Mouse (Mus musculus): ENCODE results near the gene Clk3. TPM values are rescaled to one million over a fixed set of nuclear protein-coding genes. Genes with fewer than 3 reads are reported as not detected.

The Clk3 gene
- polyA plus RNA-seq, 1 experiment from 2014 or later: 65.1 TPM

DNA sequence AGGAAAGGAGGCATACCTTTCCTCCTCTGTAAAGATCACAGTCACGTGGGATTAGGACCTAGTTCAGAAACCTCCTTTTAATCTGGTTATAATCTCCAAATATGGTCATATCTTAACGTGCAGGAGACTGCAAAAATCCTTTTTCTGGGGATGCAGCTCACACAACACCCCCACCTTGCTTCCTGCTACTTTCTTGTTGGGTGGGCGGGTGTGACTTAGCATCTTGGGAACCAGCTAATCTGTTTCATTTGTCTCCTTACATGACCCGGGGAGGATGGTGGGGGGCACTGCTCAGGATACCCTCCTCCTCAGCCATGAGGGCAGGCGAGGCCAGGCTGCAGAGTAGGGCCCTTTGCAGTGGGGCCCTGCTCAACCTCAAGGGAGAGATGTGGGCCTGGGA lies 9.4 kb upstream of the Clk3 start:
- no peaks in the 10 kb centered on the region for H3K27me3 ChIP-seq (replicated peaks; ENCODE audit: insufficient read depth, low read length)
- DNase-seq (ENCODE audit: low spot score) (no peak), ATAC-seq (no peak)
- H3K4me3 ChIP-seq (ENCODE audit: low read depth, low read length): no peak overlapping the region
- H3K9me3 ChIP-seq (ENCODE audit: low read length): no peaks in the 10 kb centered on the region
- no peak overlapping the region for H3K4me2 ChIP-seq (replicated peaks; ENCODE audit: low read depth, low read length)
- H3K36me3 ChIP-seq (ENCODE audit: insufficient read depth, low read length): no peaks in the 10 kb centered on the region
- H3K27ac ChIP-seq (ENCODE audit: low read length): no peak overlapping the region
- 77% methylated on average over 5 of the region's 5 CpGs for WGBS
- no peaks in the 10 kb centered on the region for H3K4me1 ChIP-seq (ENCODE audit: insufficient read depth, low read depth, low read length)
- H3K9ac ChIP-seq (replicated peaks; ENCODE audit: low read depth): no peak overlapping the region
- TF ChIP-seq EP300 (IDR thresholded peaks at IDR 0.05) (no peak), CTCF (IDR thresholded peaks at IDR 0.05) (no peak)

DNA sequence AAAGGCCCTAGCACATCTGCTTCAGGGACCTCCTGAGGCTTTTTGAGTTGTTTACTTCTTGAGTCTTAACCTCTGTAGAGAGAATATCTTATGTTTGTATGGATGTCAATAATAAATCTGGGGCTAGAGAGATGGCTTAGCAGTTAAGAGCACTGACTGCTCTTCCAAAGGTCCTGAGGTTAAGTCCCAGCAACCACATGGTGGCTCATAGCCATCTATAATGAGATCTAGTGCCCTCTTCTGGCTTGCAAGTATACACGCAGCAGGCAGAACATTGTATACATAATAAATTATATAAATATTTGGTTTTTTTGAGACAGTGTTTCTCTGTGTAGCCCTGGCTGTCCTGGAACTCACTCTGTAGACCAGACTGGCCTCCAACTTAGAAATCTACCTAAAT lies 8.5 kb upstream of the Clk3 start:
- H3K4me2 ChIP-seq (replicated peaks; ENCODE audit: low read depth, low read length): no peak overlapping the region
- H3K36me3 ChIP-seq (ENCODE audit: insufficient read depth, low read length): no peaks in the 10 kb centered on the region
- no peaks in the 10 kb centered on the region for H3K9me3 ChIP-seq (ENCODE audit: low read length)
- DNase-seq (ENCODE audit: low spot score): peak; percentile 70
- no peak overlapping the region for H3K9ac ChIP-seq (replicated peaks; ENCODE audit: low read depth)
- peak; percentile 56 for ATAC-seq
- no peaks in the 10 kb centered on the region for H3K4me1 ChIP-seq (ENCODE audit: insufficient read depth, low read depth, low read length)
- no peaks in the 10 kb centered on the region for H3K27me3 ChIP-seq (replicated peaks; ENCODE audit: insufficient read depth, low read length)
- no peak overlapping the region for H3K27ac ChIP-seq (ENCODE audit: low read length)
- 3% methylated on average over 1 of the region's 1 CpGs for WGBS
- no peak overlapping the region for H3K4me3 ChIP-seq (ENCODE audit: low read depth, low read length)
- no peak for TF ChIP-seq EP300 (IDR thresholded peaks at IDR 0.05)
- peak; percentile 69 for TF ChIP-seq CTCF (IDR thresholded peaks at IDR 0.05)

DNA sequence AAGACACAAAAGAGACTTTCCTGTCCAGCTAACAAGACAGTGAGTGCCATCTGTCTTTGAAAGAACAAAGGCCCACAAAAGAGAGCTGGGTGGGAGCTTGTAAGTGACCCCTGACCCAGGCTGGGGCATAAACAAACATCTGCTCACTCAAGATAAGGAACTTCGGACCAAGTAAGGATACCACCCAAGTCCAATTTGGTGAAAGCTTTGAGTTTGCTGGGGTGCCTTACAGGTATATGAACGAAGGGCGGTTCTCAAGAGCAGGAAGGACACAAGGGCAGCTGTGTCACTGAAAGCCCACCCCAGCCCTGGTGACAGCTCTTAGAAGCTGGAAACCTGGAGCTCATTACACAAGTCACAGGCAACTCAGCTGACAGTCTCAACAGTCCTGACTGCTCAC lies 8.1 kb upstream of the Clk3 start:
- 56% methylated on average over 3 of the region's 3 CpGs for WGBS
- no peak for TF ChIP-seq CTCF (IDR thresholded peaks at IDR 0.05)
- no peak for TF ChIP-seq EP300 (IDR thresholded peaks at IDR 0.05)
- Histone ChIP-seq H3K36me3 (ENCODE audit: insufficient read depth, low read length) (no peaks in the 10 kb centered on the region), H3K4me3 (ENCODE audit: low read depth, low read length) (no peak overlapping the region), H3K9ac (replicated peaks; ENCODE audit: low read depth) (no peak overlapping the region), H3K27me3 (replicated peaks; ENCODE audit: insufficient read depth, low read length) (no peaks in the 10 kb centered on the region), H3K9me3 (ENCODE audit: low read length) (no peaks in the 10 kb centered on the region), H3K27ac (ENCODE audit: low read length) (no peak overlapping the region), H3K4me1 (ENCODE audit: insufficient read depth, low read depth, low read length) (no peaks in the 10 kb centered on the region), H3K4me2 (replicated peaks; ENCODE audit: low read depth, low read length) (no peak overlapping the region)
- peak; percentile 32 for DNase-seq (ENCODE audit: low spot score)
- ATAC-seq: peak; percentile 35

- Histone ChIP-seq H3K27ac (ENCODE audit: low read length) (no peak overlapping the region), H3K4me2 (replicated peaks; ENCODE audit: low read depth, low read length) (no peak overlapping the region), H3K4me1 (ENCODE audit: insufficient read depth, low read depth, low read length) (no peaks in the 10 kb centered on the region), H3K27me3 (replicated peaks; ENCODE audit: insufficient read depth, low read length) (no peaks in the 10 kb centered on the region), H3K9ac (replicated peaks; ENCODE audit: low read depth) (no peak overlapping the region), H3K36me3 (ENCODE audit: insufficient read depth, low read length) (no peaks in the 10 kb centered on the region), H3K4me3 (ENCODE audit: low read depth, low read length) (no peak overlapping the region), H3K9me3 (ENCODE audit: low read length) (no peaks in the 10 kb centered on the region)
- WGBS: 82% methylated on average over 2 of the region's 2 CpGs
- ATAC-seq: no peak
- no peak for TF ChIP-seq EP300 (IDR thresholded peaks at IDR 0.05)
- no peak for TF ChIP-seq CTCF (IDR thresholded peaks at IDR 0.05)
- no peak for DNase-seq (ENCODE audit: low spot score)
These were observed 5.2 kb upstream of the Clk3 start for GRCm38 (mm10) chr9:57770836-57771235.

DNA sequence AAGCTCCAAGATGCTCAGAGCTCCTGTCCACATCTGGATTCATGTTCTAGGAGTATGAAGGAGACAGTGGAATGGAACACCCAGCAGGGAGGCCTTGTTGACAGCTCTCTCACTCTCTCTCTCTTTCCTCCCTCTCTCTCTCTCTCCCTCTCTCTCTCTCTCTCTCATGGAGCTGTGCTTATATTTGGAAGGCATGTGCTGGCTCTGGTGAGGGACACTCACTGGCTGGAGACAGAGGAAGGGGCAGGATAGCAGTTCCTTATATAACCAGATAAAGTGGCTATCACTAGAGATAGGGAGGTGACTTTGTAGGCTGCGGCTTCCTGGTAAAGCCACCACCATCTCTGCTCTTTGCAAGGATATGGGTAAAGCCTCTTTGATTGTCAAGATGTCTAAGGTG lies 4.6 kb upstream of the Clk3 start:
- no peak for DNase-seq (ENCODE audit: low spot score)
- WGBS: 78% methylated on average over 1 of the region's 1 CpGs
- Histone ChIP-seq H3K36me3 (ENCODE audit: insufficient read depth, low read length) (no peaks in the 10 kb centered on the region), H3K27me3 (replicated peaks; ENCODE audit: insufficient read depth, low read length) (no peaks in the 10 kb centered on the region), H3K4me3 (ENCODE audit: low read depth, low read length) (no peak overlapping the region), H3K9me3 (ENCODE audit: low read length) (no peaks in the 10 kb centered on the region), H3K9ac (replicated peaks; ENCODE audit: low read depth) (no peak overlapping the region), H3K27ac (ENCODE audit: low read length) (no peak overlapping the region), H3K4me2 (replicated peaks; ENCODE audit: low read depth, low read length) (no peak overlapping the region), H3K4me1 (ENCODE audit: insufficient read depth, low read depth, low read length) (no peaks in the 10 kb centered on the region)
- TF ChIP-seq CTCF (IDR thresholded peaks at IDR 0.05) (no peak), EP300 (IDR thresholded peaks at IDR 0.05) (no peak)
- no peak for ATAC-seq

GRCm38 (mm10) chr9:57769539-57770069 lies 3.9 kb upstream of the Clk3 start:
- DNase-seq (ENCODE audit: low spot score): no peak
- TF ChIP-seq CTCF (IDR thresholded peaks at IDR 0.05) (no peak), EP300 (IDR thresholded peaks at IDR 0.05) (no peak)

DNA sequence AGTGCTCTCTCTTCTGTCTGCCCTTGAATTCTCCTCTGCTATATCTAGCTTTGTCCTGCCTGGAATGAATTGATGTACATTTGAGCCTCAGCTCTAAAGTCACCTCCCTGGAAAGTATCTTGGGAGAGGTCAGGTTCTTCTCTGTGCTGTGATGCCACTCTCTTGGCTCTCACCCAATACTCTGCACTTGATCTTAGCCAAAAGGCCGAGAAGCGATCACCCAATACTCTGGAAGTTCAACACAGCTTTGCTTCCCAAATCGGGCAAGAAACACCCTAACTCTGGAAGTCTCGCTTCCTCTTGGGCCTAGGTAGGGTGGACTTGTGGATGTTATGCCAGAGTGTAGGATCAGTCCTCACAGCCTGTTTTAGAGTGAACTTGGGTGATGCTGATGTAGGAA lies 1.6 kb upstream of the Clk3 start:
- DNase-seq (ENCODE audit: low spot score) (no peak), ATAC-seq (no peak)
- TF ChIP-seq CTCF (IDR thresholded peaks at IDR 0.05): no peak
- TF ChIP-seq EP300 (IDR thresholded peaks at IDR 0.05): no peak
- Histone ChIP-seq H3K9me3 (ENCODE audit: low read length) (no peaks in the 10 kb centered on the region), H3K27me3 (replicated peaks; ENCODE audit: insufficient read depth, low read length) (no peaks in the 10 kb centered on the region), H3K4me3 (ENCODE audit: low read depth, low read length) (no peak overlapping the region), H3K9ac (replicated peaks; ENCODE audit: low read depth) (no peak overlapping the region), H3K36me3 (ENCODE audit: insufficient read depth, low read length) (no peaks in the 10 kb centered on the region), H3K4me2 (replicated peaks; ENCODE audit: low read depth, low read length) (no peak overlapping the region), H3K4me1 (ENCODE audit: insufficient read depth, low read depth, low read length) (peaks cover 18% of the 10 kb centered on the region), H3K27ac (ENCODE audit: low read length) (no peak overlapping the region)
- WGBS: 90% methylated on average over 4 of the region's 4 CpGs

More at GRCm38 (mm10) chr9:57769539-57770069, 3.9 kb upstream of the Clk3 start:
- H3K4me2 ChIP-seq (replicated peaks; ENCODE audit: low read depth, low read length): no peak overlapping the region
- H3K4me1 ChIP-seq (ENCODE audit: insufficient read depth, low read depth, low read length): no peaks in the 10 kb centered on the region
- no peaks in the 10 kb centered on the region for H3K36me3 ChIP-seq (ENCODE audit: insufficient read depth, low read length)
- 51% methylated on average over 2 of the region's 2 CpGs for WGBS
- no peaks in the 10 kb centered on the region for H3K27me3 ChIP-seq (replicated peaks; ENCODE audit: insufficient read depth, low read length)
- no peak overlapping the region for H3K4me3 ChIP-seq (ENCODE audit: low read depth, low read length)
- no peak for ATAC-seq
- no peaks in the 10 kb centered on the region for H3K9me3 ChIP-seq (ENCODE audit: low read length)
- H3K27ac ChIP-seq (ENCODE audit: low read length): no peak overlapping the region
- no peak overlapping the region for H3K9ac ChIP-seq (replicated peaks; ENCODE audit: low read depth)

Measured in lung, postnatal 0 days (tissue).